Mouse (Mus musculus) c-Kit-negative CD71-positive TER-119-positive erythroid progenitor cells, embryonic 14.5 days (primary cell): Measurements from ENCODE around the gene Acap2.

Experiments
- DNase-seq: peaks from one replicate; pipeline ENCODE4 v3.0.0-alpha.2; 2013; ENCODE audit warnings: low read depth, low spot score

Gene Acap2

DNA sequence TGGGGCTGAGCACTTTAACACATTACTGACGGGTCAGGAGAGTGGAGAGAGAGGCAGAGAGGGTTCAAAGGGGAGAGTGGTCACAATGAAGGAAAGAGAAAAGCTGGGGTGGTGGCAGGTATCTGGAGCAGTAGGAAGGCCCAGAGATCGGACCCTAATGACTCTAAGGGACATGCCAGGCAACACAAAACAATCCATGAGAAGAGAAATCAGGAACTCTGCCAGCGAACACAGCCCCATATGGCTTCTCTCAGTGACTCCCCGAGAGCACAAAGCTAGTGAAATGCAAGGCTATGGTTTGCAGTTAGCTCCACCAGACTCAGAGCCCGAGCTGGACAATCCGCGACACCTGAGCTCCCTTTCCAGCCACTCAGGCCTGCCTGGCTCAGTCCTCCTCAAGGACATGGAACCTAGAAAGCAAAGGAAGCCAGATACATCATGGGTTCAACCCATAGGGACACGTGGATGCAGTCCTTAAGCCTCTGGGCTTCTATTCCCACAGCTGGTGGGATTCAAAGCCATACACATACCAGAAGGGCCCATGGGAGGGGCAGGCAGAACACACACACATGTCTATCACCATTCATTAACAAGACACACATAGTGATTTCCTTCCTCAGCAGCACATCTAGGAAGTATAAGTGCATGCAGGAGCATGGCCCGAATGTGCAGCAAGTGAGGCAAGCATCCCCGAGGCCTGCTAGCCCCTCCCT is 153.7 kb downstream of the Acap2 start:
- no peak for DNase-seq

DNA sequence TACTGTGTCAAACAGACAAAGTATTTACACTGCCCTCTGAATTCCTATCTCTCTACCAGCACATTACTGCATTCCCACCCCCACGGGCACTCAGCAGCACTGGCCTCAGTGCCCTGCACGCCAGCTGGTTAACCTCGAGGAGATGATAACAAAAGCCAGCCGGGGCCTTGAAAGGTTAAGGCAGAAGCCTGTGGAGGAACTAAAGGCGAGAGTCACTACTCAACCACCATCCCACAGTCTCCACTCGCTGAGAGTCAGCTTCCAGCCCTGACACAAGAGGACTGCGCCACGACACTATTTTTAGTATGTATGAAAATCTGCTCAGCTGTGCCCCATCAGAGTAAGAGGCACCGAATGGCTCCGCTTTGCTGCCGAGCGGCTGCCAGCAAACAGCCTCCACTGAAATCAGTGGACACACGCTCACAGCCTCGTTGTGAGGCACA is 154.8 kb downstream of the Acap2 start:
- DNase-seq = no peak

DNA sequence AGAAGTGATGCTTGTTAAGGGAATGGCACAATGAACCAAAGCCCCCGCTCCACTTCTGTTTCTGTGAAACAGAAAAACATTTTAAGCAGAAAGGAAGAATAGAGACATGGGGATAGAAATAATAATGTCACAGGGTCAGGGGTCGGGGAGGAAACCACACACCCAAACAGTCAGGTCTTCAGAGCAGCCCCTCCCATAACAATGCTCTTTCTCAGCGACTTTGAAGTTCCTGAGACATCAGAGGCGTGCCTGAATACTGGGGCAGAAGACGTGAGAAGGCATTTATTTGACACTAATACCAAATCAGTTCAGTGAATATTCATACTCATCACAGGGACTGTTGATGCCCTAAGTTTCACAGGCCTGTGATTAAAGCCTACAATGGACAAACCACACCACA is 155.8 kb downstream of the Acap2 start:
- no peak for DNase-seq

DNA sequence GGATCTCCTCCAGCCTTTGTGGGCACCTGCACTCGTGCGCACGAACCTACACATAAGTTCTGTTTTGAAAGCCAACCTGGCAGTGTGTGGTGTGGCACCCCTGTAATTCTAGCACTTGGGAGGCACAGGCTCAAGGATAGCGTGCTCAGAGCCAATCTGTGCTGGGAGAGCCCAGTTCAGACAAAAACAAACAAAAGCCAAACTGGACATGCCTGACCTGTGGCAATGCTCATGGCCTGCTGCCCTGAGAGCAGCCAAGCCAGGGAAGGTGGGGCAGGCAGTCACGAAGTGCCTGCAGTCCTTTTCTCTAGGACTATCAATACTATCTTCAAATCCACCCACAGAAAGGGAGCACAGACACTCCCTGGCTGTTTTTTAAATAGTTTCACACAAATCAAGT is 157.9 kb downstream of the Acap2 start:
- no peak for DNase-seq
